Comparison of ENCODE assay signal across 7 mouse cellular contexts in genomic region chr11:96956009-96956724, GRCm38 (mm10). TPM values are rescaled to one million over a fixed set of nuclear protein-coding genes. Genes with fewer than 3 reads are reported as not detected.
DNase-seq lines count a peak whose midpoint lies in the region; ATAC-seq and TF ChIP-seq lines count a peak whose summit lies in the region.

No protein-coding gene starts in this region.

- H3K4me3 ChIP-seq in left cerebral cortex, adult 2 months: no peak overlapping the region
- H3K4me3 ChIP-seq in erythroblast, embryonic 14.5 days (replicated peaks): peak overlapping the region; percentile 39
- peak overlapping the region; percentile 33 for H3K4me3 ChIP-seq in liver, embryonic 15.5 days (replicated peaks)

- WGBS in liver, embryonic 15.5 days (ENCODE audit: insufficient replicate concordance): 42% methylated on average over 20 of the region's 20 CpGs

- H3K9ac ChIP-seq in liver, embryonic 15.5 days: peak overlapping the region; percentile 38; the same call in 1 of the 2 replicates

- intact Hi-C loops in left cerebral cortex, adult 2 months (cut with DNase I): no loop called here
- intact Hi-C loops in left cerebral cortex, postnatal 4 days (cut with DNase I): no loop called here

- peaks cover 10% of the 10 kb centered on the region for H3K9me3 ChIP-seq in erythroblast, embryonic 14.5 days (ENCODE audit: control insufficient read depth, low read length)
- no peaks in the 10 kb centered on the region for H3K9me3 ChIP-seq in liver, embryonic 15.5 days (replicated peaks)

- TF ChIP-seq CTCF in left cerebral cortex, adult 2 months (IDR thresholded peaks at IDR 0.05): peak; percentile 58

- peaks cover 83% of the 10 kb centered on the region for H3K4me1 ChIP-seq in erythroblast, embryonic 14.5 days (ENCODE audit: control insufficient read depth)
- peaks cover 84% of the 10 kb centered on the region for H3K4me1 ChIP-seq in liver, embryonic 15.5 days (replicated peaks)

- no peak overlapping the region for H3K27ac ChIP-seq in left cerebral cortex, adult 2 months
- peak overlapping the region; percentile 95 for H3K27ac ChIP-seq in liver, embryonic 15.5 days (replicated peaks)

- H3K4me2 ChIP-seq in liver, embryonic 15.5 days: peak overlapping the region; percentile 59

- peak; percentile 90 for ATAC-seq in liver, embryonic 15.5 days (ENCODE audit: insufficient read depth)

- H3K27me3 ChIP-seq in erythroblast, embryonic 14.5 days (ENCODE audit: control insufficient read depth): no peaks in the 10 kb centered on the region
- H3K27me3 ChIP-seq in liver, embryonic 15.5 days: no peaks in the 10 kb centered on the region

- DNase-seq in left cerebral cortex, adult 2 months (ENCODE audit: extremely low spot score in 1 of 2, low spot score in 2 of 2): no peak
- no peak for DNase-seq in left cerebral cortex, postnatal 4 days
- peak; percentile 91 for DNase-seq in ZHBTc4 (ENCODE audit: low read depth, low spot score)
- DNase-seq in neural tube, embryonic 10.5 days (ENCODE audit: extremely low spot score, low spot score): no peak
- no peak for DNase-seq in ovary, postnatal 10 days (ENCODE audit: low spot score)

- H3K36me3 ChIP-seq in erythroblast, embryonic 14.5 days (ENCODE audit: control insufficient read depth): peaks cover 99% of the 10 kb centered on the region
- H3K36me3 ChIP-seq in liver, embryonic 15.5 days (replicated peaks): peaks cover 98% of the 10 kb centered on the region

RNA-seq across cellular contexts. Expression of gene Pnpo, which starts 12.4 kb away (rescaled TPM):
- total RNA-seq in left cerebral cortex, adult 2 months (2021): 10 to 100 TPM; 40.0 to 40.2 TPM
- total RNA-seq in left cerebral cortex, postnatal 4 days (2021): 10 to 100 TPM; 11.7 to 15.1 TPM
- polyA plus RNA-seq in erythroblast, embryonic 14.5 days (2012): 42.1 and 83.7 TPM in 2 replicates
- polyA plus RNA-seq in liver, embryonic 15.5 days (2015; fragmentation: Nextera tagmentation; extraction: Ambion mirVana): 719 and 785 TPM in 2 replicates

RNA-seq across cellular contexts. Expression of gene Sp2, which starts 26.6 kb away (rescaled TPM):
- 10 to 100 TPM; 12.6 to 15.2 TPM for total RNA-seq in left cerebral cortex, adult 2 months (2021)
- total RNA-seq in left cerebral cortex, postnatal 4 days (2021): 10 to 100 TPM in 1 of 2 experiments, 1 to 10 TPM in 1; 9.5 to 11.5 TPM
- polyA plus RNA-seq in erythroblast, embryonic 14.5 days (2012): 16.7 and 23.0 TPM in 2 replicates
- 17.6 and 18.0 TPM in 2 replicates for polyA plus RNA-seq in liver, embryonic 15.5 days (2015; fragmentation: Nextera tagmentation; extraction: Ambion mirVana)

RNA-seq across cellular contexts. Expression of gene Prr15l, which starts 28.3 kb away (rescaled TPM):
- not detected for total RNA-seq in left cerebral cortex, adult 2 months (2021)
- total RNA-seq in left cerebral cortex, postnatal 4 days (2021): not detected
- polyA plus RNA-seq in erythroblast, embryonic 14.5 days (2012): 0.95 and 3.0 TPM in 2 replicates
- 5.9 and 6.1 TPM in 2 replicates for polyA plus RNA-seq in liver, embryonic 15.5 days (2015; fragmentation: Nextera tagmentation; extraction: Ambion mirVana)

RNA-seq across cellular contexts. Expression of gene Cdk5rap3, which starts 39.9 kb away (rescaled TPM):
- 10 to 100 TPM; 28.6 to 30.0 TPM for total RNA-seq in left cerebral cortex, adult 2 months (2021)
- 10 to 100 TPM; 63.3 to 65.4 TPM for total RNA-seq in left cerebral cortex, postnatal 4 days (2021)
- polyA plus RNA-seq in erythroblast, embryonic 14.5 days (2012): 2.9 and 4.8 TPM in 2 replicates
- 33.7 and 40.6 TPM in 2 replicates for polyA plus RNA-seq in liver, embryonic 15.5 days (2015; fragmentation: Nextera tagmentation; extraction: Ambion mirVana)

RNA-seq across cellular contexts. Expression of gene Sp6, which starts 57.0 kb away (rescaled TPM):
- total RNA-seq in left cerebral cortex, adult 2 months (2021): 1 to 10 TPM in 1 of 2 experiments, under 1 TPM in 1; 0.91 to 1.8 TPM
- total RNA-seq in left cerebral cortex, postnatal 4 days (2021): 1 to 10 TPM in 1 of 2 experiments, under 1 TPM in 1; 0.92 to 1.1 TPM
- not detected in 2 replicates for polyA plus RNA-seq in erythroblast, embryonic 14.5 days (2012)
- 0.03 and 0.05 TPM in 2 replicates for polyA plus RNA-seq in liver, embryonic 15.5 days (2015; fragmentation: Nextera tagmentation; extraction: Ambion mirVana)
